Mouse (Mus musculus) kidney, adult 2 months (tissue): Measurements from ENCODE around the gene Myom3. TPM values are rescaled to one million over a fixed set of nuclear protein-coding genes. Genes with fewer than 3 reads are reported as not detected.
A peak's percentile ranks its signal among the peaks of the same experiment; 100 is the strongest.

Experiments
- DNase-seq: peaks from one replicate; pipeline ENCODE4 v3.0.0; 2021
- H3K27ac ChIP-seq: fragments of 200-500 bp; 2 replicates; pipeline ENCODE4 v1.5.1; 2012; ENCODE audit warnings: low read depth, low read length, control low read depth, inconsistent platforms; ENCODE audit not compliant: insufficient read depth
- H3K27me3 ChIP-seq: fragments of 200-500 bp; replicated peaks from 2 replicates; pipeline ENCODE4 v1.6.1; 2012; ENCODE audit warnings: mild to moderate bottlenecking, moderate library complexity, low read length, inconsistent platforms; ENCODE audit not compliant: control insufficient read depth, insufficient read depth
- H3K36me3 ChIP-seq: fragments of 200-500 bp; 2 replicates; pipeline ENCODE4 v1.6.1; 2012; ENCODE audit warnings: mild to moderate bottlenecking, moderate library complexity, low read length, inconsistent platforms; ENCODE audit not compliant: control insufficient read depth, insufficient read depth
- H3K4me1 ChIP-seq: fragments of 200-500 bp; 2 replicates; pipeline ENCODE4 v1.6.1; 2011; ENCODE audit warnings: low read length; ENCODE audit not compliant: control insufficient read depth, insufficient read depth
- H3K4me3 ChIP-seq: fragments of 200-500 bp; 2 replicates; pipeline ENCODE4 v1.5.1; 2011; ENCODE audit warnings: mild to moderate bottlenecking, low read depth, low read length, control low read depth; ENCODE audit not compliant: insufficient read depth
- CTCF ChIP-seq: fragments of 200-500 bp; conservative IDR thresholded peaks from 2 replicates; pipeline ENCODE4 v1.5.1; 2011; ENCODE audit warnings: low read depth, mild to moderate bottlenecking, control low read depth, low read length, moderate library complexity, mixed read lengths; ENCODE audit not compliant: insufficient read depth, insufficient read length
- POLR2A ChIP-seq: fragments of 200-500 bp; IDR thresholded peaks from one replicate; pipeline ENCODE4 v1.6.1; 2011; ENCODE audit warnings: low read depth, low read length, control low read depth
- WGBS: fragments of 180-500 bp; shearing (Covaris S2); methylation state at CpG from one replicate; pipeline ENCODE4 v1.1.7; 2018; 5-methylcytosine and 5-hydroxymethylcytosine counted together
- polyA plus RNA-seq: library from polyadenylated mRNA; depleted of rRNA; stranded (reverse); fragments of >200 nt; gene quantifications from 2 replicates; pipeline ENCODE4 v1.2.3, GENCODE M21; 2012

Myom3 gene
- polyA plus RNA-seq, 1 experiment = 1.5 TPM

- Histone ChIP-seq H3K27ac (no peak overlapping the region), H3K4me3 (no peak overlapping the region), H3K36me3 (no peaks in the 10 kb centered on the region), H3K27me3 (no peaks in the 10 kb centered on the region), H3K4me1 (peaks cover under 1% of the 10 kb centered on the region; the same call in 1 of the 2 replicates)
- WGBS = 80% methylated on average over 6 of the region's 6 CpGs
- no peak for DNase-seq
- TF ChIP-seq POLR2A (no peak), CTCF (no peak)
These were observed 84.9 kb downstream of the Myom3 start for GRCm38 (mm10) chr4:135844400-135844799.

GRCm38 (mm10) chr4:135847581-135847980 is 88.1 kb downstream of the Myom3 start:
- Histone ChIP-seq H3K4me3 (no peak overlapping the region), H3K27ac (no peak overlapping the region), H3K4me1 (no peaks in the 10 kb centered on the region), H3K36me3 (no peaks in the 10 kb centered on the region), H3K27me3 (no peaks in the 10 kb centered on the region)
- TF ChIP-seq POLR2A = no peak
- TF ChIP-seq CTCF = no peak
- DNase-seq = peak; percentile 37
- 36% methylated on average over 5 of the region's 5 CpGs for WGBS

GRCm38 (mm10) chr4:135850411-135851095 is 91.0 kb downstream of the Myom3 start:
- Histone ChIP-seq H3K4me1 (peaks cover 3% of the 10 kb centered on the region; the same call in 1 of the 2 replicates), H3K27ac (no peak overlapping the region), H3K4me3 (no peak overlapping the region), H3K36me3 (no peaks in the 10 kb centered on the region), H3K27me3 (no peaks in the 10 kb centered on the region)
- WGBS = 54% methylated on average over 13 of the region's 13 CpGs
- no peak for TF ChIP-seq CTCF
- no peak for TF ChIP-seq POLR2A
- no peak for DNase-seq

GRCm38 (mm10) chr4:135851942-135852341 is 92.4 kb downstream of the Myom3 start:
- H3K27ac ChIP-seq = no peak overlapping the region
- WGBS = 91% methylated on average over 9 of the region's 9 CpGs
- no peaks in the 10 kb centered on the region for H3K27me3 ChIP-seq
- DNase-seq = no peak
- no peaks in the 10 kb centered on the region for H3K36me3 ChIP-seq
- H3K4me3 ChIP-seq = no peak overlapping the region
- no peak for TF ChIP-seq POLR2A
- TF ChIP-seq CTCF = no peak
- peaks cover 3% of the 10 kb centered on the region; the same call in 1 of the 2 replicates for H3K4me1 ChIP-seq

GRCm38 (mm10) chr4:135853987-135854546 is 94.6 kb downstream of the Myom3 start:
- 94% methylated on average over 14 of the region's 14 CpGs for WGBS
- TF ChIP-seq POLR2A (no peak), CTCF (no peak)
- DNase-seq = no peak
- Histone ChIP-seq H3K36me3 (no peaks in the 10 kb centered on the region), H3K27me3 (no peaks in the 10 kb centered on the region), H3K27ac (no peak overlapping the region), H3K4me1 (peaks cover 11% of the 10 kb centered on the region), H3K4me3 (no peak overlapping the region)

GRCm38 (mm10) chr4:135854630-135855029 is 95.1 kb downstream of the Myom3 start:
- H3K27me3 ChIP-seq = no peaks in the 10 kb centered on the region
- WGBS = 74% methylated on average over 11 of the region's 11 CpGs

GRCm38 (mm10) chr4:135855080-135855479 is 95.6 kb downstream of the Myom3 start:
- no peaks in the 10 kb centered on the region for H3K27me3 ChIP-seq
- peaks cover 22% of the 10 kb centered on the region for H3K4me1 ChIP-seq
- DNase-seq = no peak
- H3K36me3 ChIP-seq = no peaks in the 10 kb centered on the region
- WGBS = 7% methylated on average over 6 of the region's 6 CpGs
- H3K4me3 ChIP-seq = peak overlapping the region; percentile 87
- TF ChIP-seq POLR2A = no peak
- TF ChIP-seq CTCF = no peak
- peak overlapping the region; percentile 97 for H3K27ac ChIP-seq

More at GRCm38 (mm10) chr4:135854630-135855029, 95.1 kb downstream of the Myom3 start:
- Histone ChIP-seq H3K36me3 (no peaks in the 10 kb centered on the region), H3K27ac (no peak overlapping the region), H3K4me1 (peaks cover 17% of the 10 kb centered on the region), H3K4me3 (no peak overlapping the region)
- no peak for TF ChIP-seq POLR2A
- no peak for TF ChIP-seq CTCF
- DNase-seq = no peak
